22 mouse cellular contexts compared by ENCODE assay signal in the genomic region with DNA sequence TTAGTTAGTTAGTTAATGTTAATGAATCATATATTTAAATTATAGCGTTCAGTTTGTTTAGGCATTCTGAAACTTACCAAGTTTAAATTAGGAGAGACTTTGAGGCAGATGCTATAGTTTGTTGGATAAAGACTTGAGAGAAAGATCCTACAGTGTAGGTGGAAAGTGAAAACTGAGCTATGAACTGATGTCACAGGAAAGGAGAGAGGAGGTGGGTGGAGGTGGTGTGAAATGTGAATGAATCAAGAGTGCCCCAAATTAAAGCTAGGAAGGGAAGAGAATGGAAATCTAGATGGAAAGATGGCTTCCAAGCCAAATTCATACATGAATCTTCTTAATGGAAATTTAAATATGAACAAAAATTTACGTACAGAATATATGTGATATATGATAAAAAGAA.
"Had no signal": no experiment of that assay in that cellular context is flagged by ENCODE, and none has a peak within 500 bp of the region (broad histone marks: within the 10 kb centered on the region; RNA-seq: fewer than 3 reads in every experiment).

No protein-coding gene starts in this region.

- DNase-seq: cerebellum, adult 2 months; cerebellum, adult 8-10 months; cerebellum, adult 9-10 months; cerebellum, adult 9-11 months; cerebellum, postnatal 10 days; cerebellum, postnatal 14 days; cerebellum, postnatal 25 days; cerebellum, postnatal 36 days; embryo, embryonic 11 days; forebrain, postnatal 0 days; gastrocnemius, adult 2 months; gastrocnemius, postnatal 10 days; gastrocnemius, postnatal 14 days; gastrocnemius, postnatal 25 days; gastrocnemius, postnatal 36 days; heart, adult 11 months; heart, adult 18-20 months; heart, adult 2 months had no signal

- ATAC-seq: forebrain, embryonic 13.5 days; forebrain, embryonic 14.5 days; forebrain, embryonic 15.5 days; forebrain, embryonic 16.5 days; forebrain, postnatal 0 days had no signal
